Mouse (Mus musculus) cerebellum, adult 9-11 months (tissue): ENCODE results near the gene Tmigd3.
"Not testable (repeated sequence)": the region's sequence is repeated elsewhere in the genome, so short reads cannot be mapped to it uniquely, and the experiment has no call there.

Experiments used
- DNase-seq: peaks from one replicate; pipeline ENCODE4 v3.0.0; 2022

Gene Tmigd3

DNA sequence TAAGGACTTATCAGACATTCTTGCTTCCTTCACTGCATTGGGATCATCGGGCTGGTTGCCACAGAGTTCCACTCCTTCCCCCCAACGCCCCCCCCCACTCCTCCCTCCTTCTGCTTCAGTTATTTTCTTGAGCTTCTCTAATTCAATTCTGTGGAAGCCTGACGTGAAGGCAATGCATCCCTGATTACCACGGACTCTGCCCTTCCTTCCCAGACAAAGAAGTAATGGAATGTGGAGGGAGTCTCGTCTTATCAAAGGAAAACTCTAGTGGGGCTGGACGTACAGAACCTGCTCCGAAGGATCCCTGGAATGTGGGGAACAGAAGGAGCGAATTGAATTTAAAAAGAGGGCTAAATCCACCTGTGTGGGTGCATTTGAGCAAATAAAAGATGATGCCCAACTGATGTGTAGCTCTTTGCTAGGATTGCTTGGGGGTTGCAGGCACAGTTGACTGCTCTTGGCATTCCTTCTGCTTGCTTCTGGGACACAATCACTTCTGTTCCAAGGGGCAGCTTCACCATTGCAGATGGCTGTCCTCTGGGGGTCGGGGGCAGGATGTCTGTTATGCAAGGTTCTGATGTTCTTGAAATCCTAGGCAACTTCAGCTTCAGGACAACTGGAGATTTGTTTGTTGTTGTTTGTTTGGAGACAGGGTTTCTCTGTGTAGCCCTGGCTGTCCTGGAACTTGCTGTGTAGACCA is 37.4 kb downstream of the Tmigd3 start:
- DNase-seq: no peak

- no peak for DNase-seq
Measured at GRCm38 (mm10) chr3:105908976-105909375, 38.3 kb downstream of the Tmigd3 start.

DNA sequence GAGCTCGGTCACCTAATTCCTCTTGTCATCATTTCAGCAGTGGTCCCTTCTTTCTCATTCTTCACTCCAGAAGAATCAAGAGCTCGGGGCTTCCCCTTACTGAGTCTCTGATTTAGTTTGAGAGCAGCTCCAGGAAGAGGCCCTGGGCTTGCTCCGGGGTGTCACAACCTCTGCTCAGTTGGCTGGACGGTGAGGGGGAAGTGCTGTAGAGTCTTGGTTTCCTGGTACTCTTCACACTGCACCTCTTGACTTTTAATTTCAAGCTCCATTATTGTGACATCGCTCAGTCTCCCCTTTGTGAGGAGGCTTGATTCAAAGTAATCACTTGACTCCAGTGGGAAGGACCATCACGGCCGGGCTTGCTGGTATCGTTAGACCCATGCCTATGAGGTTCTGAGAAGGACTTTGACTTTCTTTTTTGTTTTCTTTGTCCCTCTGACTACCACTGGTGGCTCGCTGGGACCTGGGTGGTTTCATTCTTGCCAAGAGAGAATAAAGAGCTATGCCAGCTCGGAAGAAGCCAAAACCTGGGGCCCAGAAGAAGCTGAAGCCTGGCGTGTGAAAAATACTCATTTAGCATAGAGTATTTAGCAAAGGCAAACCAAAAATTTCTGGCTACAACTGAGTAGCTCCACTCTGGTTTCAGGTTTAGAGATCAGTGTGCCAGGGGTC is 40.0 kb downstream of the Tmigd3 start:
- no peak for DNase-seq

DNA sequence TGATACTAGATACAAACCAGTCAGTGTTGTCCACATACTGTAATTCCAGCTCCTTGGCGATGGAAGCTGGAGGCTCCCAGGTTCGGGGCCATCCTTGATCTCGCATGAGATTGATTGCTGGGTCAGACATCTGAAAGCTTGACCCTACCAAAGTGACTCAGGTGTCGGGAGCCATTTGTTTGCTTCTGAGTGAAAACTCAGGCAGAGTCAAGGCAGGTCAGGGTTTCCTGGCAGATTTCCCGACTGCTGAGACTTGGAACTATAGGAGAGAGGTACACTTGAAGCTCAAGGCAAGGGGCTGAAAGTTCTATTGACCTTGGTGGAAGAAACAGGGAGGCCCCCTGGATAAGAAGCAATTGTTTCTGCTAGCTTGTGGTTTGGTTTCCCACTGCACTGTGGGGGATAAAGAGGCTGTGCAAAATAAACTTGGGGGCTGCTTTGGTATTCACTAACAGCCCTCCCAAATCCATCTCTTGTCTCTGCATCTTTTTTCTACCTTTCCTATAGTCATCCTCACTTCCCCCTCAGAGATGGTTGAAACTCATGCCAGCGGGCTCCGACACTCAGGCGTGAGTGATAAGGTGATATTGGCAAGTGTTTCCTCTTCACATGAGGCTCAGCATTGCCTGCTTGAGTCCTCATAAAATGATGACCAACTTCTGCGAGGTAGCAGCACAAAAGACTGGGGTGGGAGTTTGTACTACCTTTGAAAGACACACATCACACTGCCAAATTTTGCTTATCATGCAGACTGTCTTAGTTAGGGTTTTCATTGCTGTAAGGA is 41.6 kb downstream of the Tmigd3 start:
- DNase-seq: no peak

- no peak for DNase-seq
Measured at GRCm38 (mm10) chr3:105913839-105914681, 43.4 kb downstream of the Tmigd3 start.

DNA sequence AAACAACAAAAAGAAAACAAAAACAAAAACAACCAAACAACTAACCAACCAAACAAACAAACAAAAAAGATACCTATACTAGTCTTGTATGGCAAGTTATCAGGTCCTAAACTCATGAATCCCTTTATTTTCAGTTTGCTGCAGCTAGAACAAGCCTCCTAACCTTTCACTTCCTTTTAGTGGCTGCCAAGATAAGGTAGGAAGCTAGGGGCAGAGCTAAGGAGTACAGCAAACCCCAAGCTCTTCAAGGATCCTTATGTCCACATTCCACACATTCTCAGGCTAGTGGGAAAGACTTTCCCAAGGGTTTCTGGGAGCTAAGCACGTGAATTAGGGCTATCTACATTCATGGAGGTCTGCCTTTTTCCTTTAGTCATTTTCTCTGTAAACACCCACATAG is 44.6 kb downstream of the Tmigd3 start:
- no peak for DNase-seq

DNA sequence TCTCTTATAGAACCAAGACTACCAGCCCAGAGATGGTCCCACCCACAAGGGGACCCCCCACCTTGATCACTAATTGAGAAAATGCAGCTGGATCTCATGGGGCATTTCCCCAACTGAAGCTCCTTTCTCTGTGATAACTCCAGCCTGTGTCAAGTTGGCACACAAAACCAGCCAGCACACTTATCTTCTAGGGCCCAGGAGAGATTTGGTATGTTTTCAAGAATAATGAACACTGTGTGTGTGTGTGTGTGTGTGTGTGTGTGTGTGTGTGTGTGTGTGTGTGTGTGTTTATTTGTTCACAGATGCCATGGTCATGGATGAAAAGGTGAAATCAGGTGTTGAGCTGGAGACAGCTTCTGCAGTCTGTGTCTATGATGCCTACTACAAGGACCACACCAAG is 45.8 kb downstream of the Tmigd3 start:
- not testable (repeated sequence) for DNase-seq

- no peak for DNase-seq
Measured at GRCm38 (mm10) chr3:105917656-105918354, 47.1 kb downstream of the Tmigd3 start.

GRCm38 (mm10) chr3:105918355-105918745 is 47.6 kb downstream of the Tmigd3 start:
- no peak for DNase-seq

DNA sequence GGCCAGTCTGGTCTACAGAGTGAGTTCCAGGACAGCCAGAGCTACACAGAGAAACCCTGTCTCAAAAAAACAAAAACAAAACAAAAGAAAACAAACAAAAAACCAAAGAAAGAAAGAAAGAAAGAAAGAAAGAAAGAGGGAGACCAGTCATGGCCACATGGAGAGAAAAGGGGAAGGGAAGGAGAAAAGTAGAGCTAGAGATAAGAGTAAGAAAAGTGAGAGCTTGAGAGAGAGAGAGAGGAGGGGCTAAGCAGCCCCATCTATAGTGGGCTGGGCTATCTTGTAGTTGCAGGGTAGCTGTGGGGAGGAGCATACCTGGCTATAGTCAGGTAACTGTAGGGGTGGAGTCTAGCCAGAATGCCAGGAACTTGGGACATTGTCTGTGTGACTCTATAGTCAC is 50.0 kb downstream of the Tmigd3 start:
- DNase-seq: not testable (repeated sequence)

DNA sequence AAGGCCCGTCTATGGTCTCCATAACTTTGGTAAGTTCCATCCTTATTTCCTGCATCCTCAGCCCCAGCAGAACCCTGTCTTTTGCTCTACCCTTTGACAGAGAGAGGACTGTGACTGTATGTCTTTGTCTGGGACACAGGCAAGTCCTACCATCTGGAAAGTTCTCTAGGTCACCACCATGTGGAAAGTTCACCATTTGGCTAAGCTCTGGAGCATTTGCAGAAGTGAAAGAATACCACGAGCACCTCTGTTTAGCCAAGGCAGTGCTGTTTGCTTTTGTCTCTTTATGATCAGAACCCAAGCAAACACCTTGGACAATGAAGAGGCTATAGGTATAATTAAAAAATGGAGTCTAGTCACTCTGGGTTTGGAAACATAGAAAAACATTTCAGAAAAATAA is 51.3 kb downstream of the Tmigd3 start:
- DNase-seq: no peak

DNA sequence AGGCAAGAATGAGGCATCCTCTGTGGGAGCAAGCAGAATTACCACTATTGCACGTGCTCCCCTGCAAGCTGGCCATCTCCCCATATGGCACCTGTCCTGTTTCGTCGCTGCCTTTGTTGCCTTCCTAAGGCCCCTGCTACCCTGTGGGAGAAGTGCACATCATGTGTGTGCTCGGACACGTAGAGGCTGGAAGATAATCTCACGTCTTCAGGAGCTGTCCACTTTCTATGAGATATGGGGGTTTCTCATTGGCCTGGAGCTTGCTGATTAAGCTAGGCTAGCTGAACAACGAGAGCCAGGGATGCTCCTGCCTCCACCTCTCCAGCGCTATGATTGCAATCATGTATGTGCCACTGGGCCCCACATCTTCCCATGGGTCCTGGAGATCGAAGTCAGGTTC is 53.9 kb downstream of the Tmigd3 start:
- DNase-seq: no peak

- no peak for DNase-seq
Measured at GRCm38 (mm10) chr3:105927561-105928194, 57.0 kb downstream of the Tmigd3 start.

DNA sequence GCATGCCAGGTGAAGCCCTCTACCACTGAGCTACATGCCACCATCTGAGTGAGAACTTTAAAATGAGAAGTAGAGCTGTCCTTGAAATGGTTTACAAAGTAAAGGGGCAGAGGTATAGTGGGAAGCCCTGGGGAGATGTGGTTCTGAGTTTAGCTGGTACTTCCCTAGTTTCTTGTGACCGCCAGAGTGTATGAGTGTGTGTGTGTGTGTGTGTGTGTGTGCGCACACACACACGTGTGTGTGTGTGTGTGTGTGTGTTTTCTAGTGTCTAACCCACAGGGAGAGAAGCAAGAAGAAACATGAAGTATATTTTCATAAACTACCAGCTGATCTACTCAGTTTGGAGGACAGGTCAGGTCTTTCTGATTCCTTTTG is 57.5 kb downstream of the Tmigd3 start:
- DNase-seq: no peak

DNA sequence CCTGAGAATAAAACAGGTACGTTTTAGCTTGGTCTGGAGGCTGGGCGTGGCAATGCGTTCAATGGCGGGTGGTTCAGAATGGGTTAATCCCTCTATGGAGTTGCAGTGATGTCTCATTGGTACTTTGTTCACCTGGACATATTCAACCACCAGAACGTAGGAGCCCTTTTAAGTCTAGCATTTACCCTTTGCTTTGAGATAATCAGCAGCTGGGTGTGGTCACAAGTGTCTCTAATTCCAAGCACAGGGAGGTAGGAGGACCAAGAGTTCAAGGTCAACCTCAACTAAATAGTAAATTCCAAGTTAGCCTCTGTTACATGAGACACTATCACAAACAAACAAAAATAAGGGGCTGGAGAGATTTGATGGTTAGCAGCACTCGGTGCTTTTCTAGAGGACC is 58.1 kb downstream of the Tmigd3 start:
- no peak for DNase-seq

DNA sequence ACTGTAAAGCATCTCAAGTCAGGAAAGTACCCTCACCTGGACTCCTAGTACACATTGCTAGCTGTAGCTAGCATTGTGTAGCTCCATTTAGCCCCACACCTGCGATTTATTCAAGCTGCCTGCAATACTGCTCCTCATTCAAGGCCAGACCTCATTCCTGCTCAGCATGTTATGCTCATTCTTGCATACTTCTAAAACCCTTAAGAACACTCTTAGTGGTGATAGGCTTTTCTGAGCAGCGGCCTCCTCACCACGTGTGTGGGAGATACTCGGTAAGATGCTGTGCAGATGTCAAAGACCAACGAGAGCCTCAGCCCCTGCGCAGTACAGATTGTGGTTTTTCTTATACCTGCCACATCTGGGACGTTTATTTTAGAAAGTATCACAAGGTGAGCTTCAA is 59.1 kb downstream of the Tmigd3 start:
- no peak for DNase-seq

DNA sequence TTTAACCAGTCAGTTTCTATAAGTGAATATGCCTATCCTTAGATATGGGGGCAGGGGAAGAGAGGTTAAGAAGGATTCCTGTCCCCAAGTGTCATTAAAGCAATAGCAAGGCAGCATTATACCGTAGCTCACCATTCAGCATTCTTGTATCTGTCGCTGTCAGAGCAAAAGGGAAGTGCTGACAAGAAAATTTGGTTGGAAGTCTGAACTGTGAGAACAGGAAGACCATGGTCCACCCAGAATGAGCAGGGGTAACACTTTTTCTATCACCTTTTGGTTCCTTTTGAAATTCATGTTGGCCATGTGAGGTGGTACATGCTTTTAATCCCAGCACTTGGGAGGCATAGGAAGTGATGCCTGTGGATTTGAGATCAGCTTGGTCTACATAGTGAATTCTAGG is 60.4 kb downstream of the Tmigd3 start:
- DNase-seq: no peak

DNA sequence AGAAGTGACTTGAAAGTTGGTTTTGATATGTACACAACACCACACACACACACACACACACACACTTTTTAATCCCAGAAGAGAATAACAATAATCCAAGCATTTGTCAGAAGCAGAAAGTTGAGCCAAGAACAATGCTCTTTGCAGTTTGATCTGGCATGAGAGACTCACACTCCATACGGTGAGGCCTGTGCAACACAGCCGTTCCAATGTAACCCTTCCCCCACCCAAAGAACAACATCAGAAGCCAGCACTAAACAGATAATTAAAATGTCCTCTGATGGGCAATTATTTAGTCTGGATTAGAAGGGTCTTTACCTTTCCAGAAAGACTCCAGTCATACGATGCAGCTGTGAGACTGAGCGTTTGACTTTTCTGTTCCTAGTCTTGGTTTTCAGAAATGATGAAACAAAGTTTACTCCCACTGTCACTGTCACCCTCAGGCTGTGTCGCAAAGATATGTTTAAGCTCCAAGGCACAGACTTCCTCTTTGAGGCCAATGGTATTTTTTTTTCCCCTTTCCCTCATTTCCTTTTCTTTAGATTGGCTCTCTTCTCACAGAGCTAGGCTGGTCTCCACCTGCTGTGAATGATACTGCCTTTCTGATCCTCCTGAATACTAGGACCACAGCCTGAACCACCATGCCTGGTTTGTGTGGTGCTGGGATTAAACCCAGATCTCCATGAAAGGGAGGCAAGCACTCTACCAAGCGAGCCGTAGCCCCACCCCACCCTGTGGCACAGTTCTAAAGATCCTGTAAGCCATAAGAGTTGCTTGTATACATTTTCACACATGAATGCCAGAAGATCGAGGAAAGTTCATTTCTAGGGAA is 61.8 kb downstream of the Tmigd3 start, which contains the start of gene I830077J02Rik:
Gene I830077J02Rik (minus strand): TSS at position 425 of the 832 bp plus-strand sequence.
- no peak for DNase-seq

DNA sequence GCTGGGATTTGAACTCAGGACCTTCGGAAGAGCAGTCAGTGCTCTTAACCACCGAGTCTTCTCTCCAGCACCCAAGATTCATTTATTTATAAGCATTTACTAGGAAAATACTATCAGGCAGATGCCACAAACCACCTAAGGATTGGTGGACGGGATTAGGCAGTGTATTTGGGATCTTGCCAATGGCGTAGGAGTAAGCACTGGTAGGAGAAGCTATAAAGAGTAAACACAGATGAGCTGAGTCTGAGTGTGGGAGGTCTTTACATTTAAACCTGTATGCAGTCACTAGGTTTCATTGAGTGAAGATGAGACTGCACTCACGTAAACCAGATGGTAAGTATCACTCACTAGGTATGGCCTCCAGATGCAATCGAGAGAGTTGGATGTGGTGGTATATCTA is 63.2 kb downstream of the Tmigd3 start:
- DNase-seq: no peak

DNA sequence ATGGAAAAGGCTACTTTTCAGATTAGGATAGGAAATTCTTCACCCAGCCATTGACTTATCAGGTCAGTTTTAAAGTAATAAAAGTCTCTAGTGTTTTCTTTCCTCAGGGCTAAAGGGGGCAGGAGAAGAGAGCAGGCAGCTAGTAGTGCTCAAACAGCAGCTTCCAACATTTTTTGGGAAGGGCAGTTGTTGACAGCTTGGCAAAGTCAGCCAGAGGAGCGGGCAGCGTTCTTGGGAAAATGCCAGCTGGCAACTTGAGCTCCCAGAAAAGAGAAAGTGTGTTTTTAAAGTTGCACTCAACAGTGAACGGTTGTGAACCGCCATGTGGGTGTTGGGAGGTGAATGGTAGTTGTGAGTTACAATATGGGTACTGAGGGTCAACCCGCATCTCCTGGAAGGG is 64.3 kb downstream of the Tmigd3 start:
- DNase-seq: peak; percentile 8

DNA sequence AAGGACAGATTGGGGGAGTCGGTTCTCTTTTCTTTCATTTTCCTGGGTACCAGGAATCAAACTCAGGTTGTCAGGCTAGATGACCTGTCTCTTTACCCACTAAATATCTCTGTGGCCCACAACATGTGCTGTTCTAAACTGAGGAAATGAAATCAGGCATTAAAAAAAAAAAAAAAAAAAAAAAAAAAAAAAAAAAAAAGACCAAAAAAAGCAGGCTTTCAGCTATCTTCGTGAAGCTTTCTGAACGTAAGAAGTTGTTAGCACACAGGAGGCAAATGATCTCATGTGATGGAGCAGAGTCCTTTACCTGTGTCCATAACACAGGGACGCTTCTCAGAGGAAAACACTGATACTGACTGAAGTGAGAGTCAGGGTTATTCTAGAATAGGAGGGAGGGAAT is 65.4 kb downstream of the Tmigd3 start:
- no peak for DNase-seq
